8 mouse cellular contexts compared by ENCODE assay signal in the genomic region with DNA sequence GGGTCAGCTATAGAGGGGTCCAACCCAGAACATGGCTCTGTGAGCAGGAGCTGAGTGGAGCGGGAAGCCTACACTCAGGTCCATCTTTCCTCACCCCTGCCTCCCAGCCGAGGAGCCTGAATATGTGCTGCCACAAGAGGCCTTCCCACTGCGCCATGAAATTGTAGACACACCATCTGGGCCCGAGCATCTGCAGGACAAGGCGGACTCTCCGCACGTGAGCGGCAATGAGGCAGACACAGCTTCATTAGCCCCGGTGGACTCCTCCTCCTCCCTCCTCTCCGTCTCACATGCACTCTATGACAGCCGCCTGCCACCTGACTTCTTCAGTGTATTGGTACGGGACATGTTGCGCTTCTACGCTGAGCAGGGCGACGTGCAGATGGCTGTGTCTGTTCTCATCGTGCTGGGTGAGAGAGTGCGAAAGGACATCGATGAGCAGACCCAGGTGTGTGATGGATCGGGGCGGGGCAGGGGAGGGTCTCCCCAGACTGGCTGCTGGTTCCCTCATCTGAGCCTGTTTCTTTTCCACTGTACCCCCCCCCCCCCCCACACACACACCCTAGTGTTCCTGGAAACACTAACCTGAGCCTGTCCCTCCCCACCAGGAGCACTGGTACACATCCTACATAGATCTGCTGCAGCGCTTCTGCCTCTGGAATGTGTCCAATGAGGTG. TPM values are rescaled to one million over a fixed set of nuclear protein-coding genes. Genes with fewer than 3 reads are reported as not detected.
A peak's percentile ranks its signal among the peaks of the same experiment; 100 is the strongest.
DNase-seq lines count a peak whose midpoint lies in the region; ATAC-seq lines count a peak whose summit lies in the region.

No protein-coding gene starts in this region.

- 0 out of 2 replicates have a peak, but pooled peaks cover under 1% of the 10 kb centered on the region for H3K27me3 ChIP-seq in kidney, embryonic 15.5 days
- H3K27me3 ChIP-seq in embryonic facial prominence, embryonic 15.5 days: no peaks in the 10 kb centered on the region
- no peaks in the 10 kb centered on the region for H3K27me3 ChIP-seq in limb, embryonic 15.5 days

- no peaks in the 10 kb centered on the region for H3K9me3 ChIP-seq in kidney, embryonic 15.5 days (replicated peaks)
- H3K9me3 ChIP-seq in embryonic facial prominence, embryonic 15.5 days (replicated peaks): no peaks in the 10 kb centered on the region
- no peaks in the 10 kb centered on the region for H3K9me3 ChIP-seq in limb, embryonic 15.5 days

- peak overlapping the region; percentile 95; the same call in 1 of the 2 replicates for H3K27ac ChIP-seq in kidney, embryonic 15.5 days
- H3K27ac ChIP-seq in embryonic facial prominence, embryonic 15.5 days (replicated peaks): no peak overlapping the region
- 0 out of 2 replicates have a peak overlapping the region, but pooled peaks have one; percentile 92 for H3K27ac ChIP-seq in limb, embryonic 15.5 days

- peak overlapping the region; percentile 95 for H3K4me2 ChIP-seq in kidney, embryonic 15.5 days
- peak overlapping the region; percentile 73; the same call in 1 of the 2 replicates for H3K4me2 ChIP-seq in embryonic facial prominence, embryonic 15.5 days (replicated peaks)
- 0 out of 2 replicates have a peak overlapping the region, but pooled peaks have one; percentile 66 for H3K4me2 ChIP-seq in limb, embryonic 15.5 days

- WGBS in kidney, embryonic 15.5 days: 90% methylated on average over 22 of the region's 22 CpGs
- 88% methylated on average over 22 of the region's 22 CpGs for WGBS in embryonic facial prominence, embryonic 15.5 days
- WGBS in limb, embryonic 15.5 days: 90% methylated on average over 22 of the region's 22 CpGs

- no peak overlapping the region for H3K4me3 ChIP-seq in kidney, embryonic 15.5 days (replicated peaks)
- peak overlapping the region; percentile 54; the same call in 1 of the 2 replicates for H3K4me3 ChIP-seq in embryonic facial prominence, embryonic 15.5 days (replicated peaks)
- H3K4me3 ChIP-seq in limb, embryonic 15.5 days: peak overlapping the region; percentile 62; the same call in 1 of the 2 replicates

- ATAC-seq in kidney, embryonic 15.5 days (replicated peaks; ENCODE audit: low FRiP score): no peak
- no peak for ATAC-seq in embryonic facial prominence, embryonic 15.5 days (ENCODE audit: insufficient number of reproducible peaks, low FRiP score, low TSS enrichment, low read depth)
- no peak for ATAC-seq in limb, embryonic 15.5 days (ENCODE audit: insufficient number of reproducible peaks, low FRiP score, low TSS enrichment, low read depth)

- peaks cover 50% of the 10 kb centered on the region for H3K36me3 ChIP-seq in kidney, embryonic 15.5 days
- peaks cover 45% of the 10 kb centered on the region for H3K36me3 ChIP-seq in embryonic facial prominence, embryonic 15.5 days
- H3K36me3 ChIP-seq in limb, embryonic 15.5 days: peaks cover 42% of the 10 kb centered on the region

- DNase-seq in kidney, adult 18-20 months: no peak
- peak; percentile 38 for DNase-seq in ZHBTc4 (ENCODE audit: low read depth, low spot score)
- no peak for DNase-seq in frontal cortex, postnatal 36 days (ENCODE audit: low spot score in 2 of 2)
- no peak for DNase-seq in urinary bladder, postnatal 10 days (ENCODE audit: low spot score)
- DNase-seq in frontal cortex, postnatal 25 days (ENCODE audit: low spot score in 2 of 2): no peak

- peaks cover 69% of the 10 kb centered on the region for H3K4me1 ChIP-seq in kidney, embryonic 15.5 days
- H3K4me1 ChIP-seq in embryonic facial prominence, embryonic 15.5 days: peaks cover 72% of the 10 kb centered on the region
- peaks cover 65% of the 10 kb centered on the region for H3K4me1 ChIP-seq in limb, embryonic 15.5 days

- no peak overlapping the region for H3K9ac ChIP-seq in kidney, embryonic 15.5 days
- no peak overlapping the region for H3K9ac ChIP-seq in embryonic facial prominence, embryonic 15.5 days
- H3K9ac ChIP-seq in limb, embryonic 15.5 days: no peak overlapping the region

RNA-seq across cellular contexts. Expression of a gene that starts 1.0 kb away (rescaled TPM):
- polyA plus RNA-seq in kidney, embryonic 15.5 days (2015; fragmentation: Nextera tagmentation; extraction: Ambion mirVana): 56.2 and 61.4 TPM in 2 replicates
- polyA plus RNA-seq in embryonic facial prominence, embryonic 15.5 days (2015; fragmentation: Nextera tagmentation; extraction: Ambion mirVana): 44.9 and 46.2 TPM in 2 replicates
- polyA plus RNA-seq in limb, embryonic 15.5 days (2015; fragmentation: Nextera tagmentation; extraction: Ambion mirVana): 47.2 and 48.9 TPM in 2 replicates

RNA-seq across cellular contexts. Expression of a gene that starts 4.3 kb away (rescaled TPM):
- 28.1 and 31.8 TPM in 2 replicates for polyA plus RNA-seq in kidney, embryonic 15.5 days (2015; fragmentation: Nextera tagmentation; extraction: Ambion mirVana)
- polyA plus RNA-seq in embryonic facial prominence, embryonic 15.5 days (2015; fragmentation: Nextera tagmentation; extraction: Ambion mirVana): 24.7 and 27.1 TPM in 2 replicates
- 24.6 and 26.5 TPM in 2 replicates for polyA plus RNA-seq in limb, embryonic 15.5 days (2015; fragmentation: Nextera tagmentation; extraction: Ambion mirVana)

RNA-seq across cellular contexts. Expression of a gene that starts 5.5 kb away (rescaled TPM):
- 336 and 362 TPM in 2 replicates for polyA plus RNA-seq in kidney, embryonic 15.5 days (2015; fragmentation: Nextera tagmentation; extraction: Ambion mirVana)
- 343 and 364 TPM in 2 replicates for polyA plus RNA-seq in embryonic facial prominence, embryonic 15.5 days (2015; fragmentation: Nextera tagmentation; extraction: Ambion mirVana)
- 346 and 387 TPM in 2 replicates for polyA plus RNA-seq in limb, embryonic 15.5 days (2015; fragmentation: Nextera tagmentation; extraction: Ambion mirVana)

RNA-seq across cellular contexts. Expression of a gene that starts 9.4 kb away (rescaled TPM):
- polyA plus RNA-seq in kidney, embryonic 15.5 days (2015; fragmentation: Nextera tagmentation; extraction: Ambion mirVana): 2.8 and 3.8 TPM in 2 replicates
- 2.7 and 3.2 TPM in 2 replicates for polyA plus RNA-seq in embryonic facial prominence, embryonic 15.5 days (2015; fragmentation: Nextera tagmentation; extraction: Ambion mirVana)
- polyA plus RNA-seq in limb, embryonic 15.5 days (2015; fragmentation: Nextera tagmentation; extraction: Ambion mirVana): 1.8 and 2.6 TPM in 2 replicates

RNA-seq across cellular contexts. Expression of a gene that starts 13.9 kb away (rescaled TPM):
- 1.8 and 3.0 TPM in 2 replicates for polyA plus RNA-seq in kidney, embryonic 15.5 days (2015; fragmentation: Nextera tagmentation; extraction: Ambion mirVana)
- polyA plus RNA-seq in embryonic facial prominence, embryonic 15.5 days (2015; fragmentation: Nextera tagmentation; extraction: Ambion mirVana): 2.5 and 3.5 TPM in 2 replicates
- 1.8 and 2.6 TPM in 2 replicates for polyA plus RNA-seq in limb, embryonic 15.5 days (2015; fragmentation: Nextera tagmentation; extraction: Ambion mirVana)
